Mouse (Mus musculus) heart, embryonic 15.5 days (tissue): ENCODE measurements at regions not wholly inside any gene's neighbourhood (a gene's known extent, or its start where the extent isn't known, plus 50 kb on each side); places are given as distances from the start of the nearest gene placed in this dataset.

Experiments
- ATAC-seq: fragments of 200-750 bp; cut with Nextera tagmentation; replicated peaks from 2 replicates; pipeline ENCODE4 v1.8.0; 2017; ENCODE audit warnings: low read depth, moderate TSS enrichment; ENCODE audit not compliant: insufficient number of reproducible peaks, insufficient read depth, low FRiP score
- H3K27ac ChIP-seq: fragments of 300-500 bp; sonication (generic); 2 replicates; pipeline ENCODE4 v1.5.1; 2015; ENCODE audit warnings: mild to moderate bottlenecking, inconsistent platforms
- H3K27me3 ChIP-seq: fragments of 300-500 bp; sonication (generic); 2 replicates; pipeline ENCODE4 v1.6.1; 2015; ENCODE audit warnings: inconsistent platforms
- H3K36me3 ChIP-seq: fragments of 300-500 bp; sonication (generic); 2 replicates; pipeline ENCODE4 v1.6.1; 2015; ENCODE audit warnings: mild to moderate bottlenecking, inconsistent platforms
- H3K4me1 ChIP-seq: fragments of 300-500 bp; sonication (generic); replicated peaks from 2 replicates; pipeline ENCODE4 v1.6.1; 2015; ENCODE audit warnings: inconsistent platforms
- H3K4me2 ChIP-seq: fragments of 300-500 bp; sonication (generic); 2 replicates; pipeline ENCODE4 v1.6.1; 2015; ENCODE audit warnings: inconsistent platforms, mild to moderate bottlenecking, moderate library complexity
- H3K4me3 ChIP-seq: fragments of 300-500 bp; sonication (generic); 2 replicates; pipeline ENCODE4 v1.5.1; 2015; ENCODE audit warnings: mild to moderate bottlenecking, inconsistent platforms
- H3K9ac ChIP-seq: fragments of 300-500 bp; sonication (generic); 2 replicates; pipeline ENCODE4 v1.6.1; 2015; ENCODE audit warnings: mild to moderate bottlenecking, inconsistent platforms
- H3K9me3 ChIP-seq: fragments of 300-500 bp; sonication (generic); replicated peaks from 2 replicates; pipeline ENCODE4 v1.6.1; 2016; ENCODE audit warnings: inconsistent platforms
- WGBS: fragments of 180-500 bp; shearing (Covaris S2); methylation state at CpG from one replicate; pipeline ENCODE4 v1.1.7; 2015; ENCODE audit warnings: mixed read lengths; 5-methylcytosine and 5-hydroxymethylcytosine counted together

GRCm38 (mm10) chr13:16762326-16762725 is 750.7 kb downstream of the Inhba start:
- Histone ChIP-seq H3K36me3 (no peaks in the 10 kb centered on the region), H3K27me3 (no peaks in the 10 kb centered on the region), H3K4me3 (no peak overlapping the region), H3K27ac (no peak overlapping the region), H3K9ac (no peak overlapping the region), H3K4me2 (no peak overlapping the region), H3K4me1 (no peaks in the 10 kb centered on the region; the same call in 1 of the 2 replicates), H3K9me3 (no peaks in the 10 kb centered on the region)
- 84% methylated on average over 8 of the region's 8 CpGs for WGBS
- ATAC-seq: no peak

GRCm38 (mm10) chr13:16762727-16763512 is 751.3 kb downstream of the Inhba start:
- H3K4me3 ChIP-seq: no peak overlapping the region
- H3K4me2 ChIP-seq: no peak overlapping the region
- no peaks in the 10 kb centered on the region; the same call in 1 of the 2 replicates for H3K4me1 ChIP-seq
- 77% methylated on average over 8 of the region's 8 CpGs for WGBS
- no peaks in the 10 kb centered on the region for H3K36me3 ChIP-seq
- no peak for ATAC-seq
- no peak overlapping the region for H3K9ac ChIP-seq
- no peaks in the 10 kb centered on the region for H3K9me3 ChIP-seq
- H3K27me3 ChIP-seq: no peaks in the 10 kb centered on the region
- no peak overlapping the region for H3K27ac ChIP-seq

GRCm38 (mm10) chr13:16763746-16764145 is 752.1 kb downstream of the Inhba start:
- H3K9me3 ChIP-seq: no peaks in the 10 kb centered on the region
- H3K4me1 ChIP-seq: no peaks in the 10 kb centered on the region; the same call in 1 of the 2 replicates
- no peak overlapping the region for H3K9ac ChIP-seq
- H3K36me3 ChIP-seq: no peaks in the 10 kb centered on the region
- WGBS: 3% methylated on average over 2 of the region's 2 CpGs
- H3K27me3 ChIP-seq: no peaks in the 10 kb centered on the region
- H3K4me2 ChIP-seq: no peak overlapping the region
- H3K4me3 ChIP-seq: no peak overlapping the region
- no peak for ATAC-seq
- H3K27ac ChIP-seq: no peak overlapping the region

GRCm38 (mm10) chr13:16769409-16769808 is 757.8 kb downstream of the Inhba start:
- H3K4me3 ChIP-seq: no peak overlapping the region
- no peaks in the 10 kb centered on the region; the same call in 1 of the 2 replicates for H3K4me1 ChIP-seq
- no peaks in the 10 kb centered on the region for H3K9me3 ChIP-seq
- 65% methylated on average over 2 of the region's 2 CpGs for WGBS
- no peaks in the 10 kb centered on the region for H3K36me3 ChIP-seq
- no peak for ATAC-seq
- no peak overlapping the region for H3K9ac ChIP-seq
- H3K27me3 ChIP-seq: no peaks in the 10 kb centered on the region
- H3K27ac ChIP-seq: no peak overlapping the region
- H3K4me2 ChIP-seq: no peak overlapping the region

- Histone ChIP-seq H3K27me3 (no peaks in the 10 kb centered on the region), H3K4me1 (no peaks in the 10 kb centered on the region; the same call in 1 of the 2 replicates), H3K4me2 (no peak overlapping the region), H3K36me3 (no peaks in the 10 kb centered on the region), H3K4me3 (no peak overlapping the region), H3K9ac (no peak overlapping the region), H3K27ac (no peak overlapping the region), H3K9me3 (no peaks in the 10 kb centered on the region)
- 62% methylated on average over 6 of the region's 6 CpGs for WGBS
- ATAC-seq: no peak
Observed at GRCm38 (mm10) chr13:16769848-16770422, 758.3 kb downstream of the Inhba start.

GRCm38 (mm10) chr13:16771845-16772244 is 760.2 kb downstream of the Inhba start:
- WGBS: 82% methylated on average over 4 of the region's 4 CpGs
- no peak for ATAC-seq
- Histone ChIP-seq H3K9me3 (no peaks in the 10 kb centered on the region), H3K9ac (no peak overlapping the region), H3K27me3 (no peaks in the 10 kb centered on the region), H3K36me3 (no peaks in the 10 kb centered on the region), H3K4me2 (no peak overlapping the region), H3K4me1 (no peaks in the 10 kb centered on the region; the same call in 1 of the 2 replicates), H3K27ac (no peak overlapping the region), H3K4me3 (no peak overlapping the region)

GRCm38 (mm10) chr13:16805560-16805959 is 793.9 kb downstream of the Inhba start:
- H3K4me2 ChIP-seq: no peak overlapping the region
- H3K9ac ChIP-seq: no peak overlapping the region
- H3K4me1 ChIP-seq: no peaks in the 10 kb centered on the region
- no peak for ATAC-seq
- H3K27ac ChIP-seq: no peak overlapping the region
- H3K4me3 ChIP-seq: no peak overlapping the region
- WGBS: 55% methylated on average over 3 of the region's 3 CpGs
- no peaks in the 10 kb centered on the region for H3K27me3 ChIP-seq
- no peaks in the 10 kb centered on the region for H3K36me3 ChIP-seq
- H3K9me3 ChIP-seq: no peaks in the 10 kb centered on the region
